Mouse (Mus musculus): Measurements from ENCODE around the gene Abcc4. TPM values are rescaled to one million over a fixed set of nuclear protein-coding genes. Genes with fewer than 3 reads are reported as not detected.

The Abcc4 gene
- polyA plus RNA-seq, 1 experiment = 0.96 TPM

DNA sequence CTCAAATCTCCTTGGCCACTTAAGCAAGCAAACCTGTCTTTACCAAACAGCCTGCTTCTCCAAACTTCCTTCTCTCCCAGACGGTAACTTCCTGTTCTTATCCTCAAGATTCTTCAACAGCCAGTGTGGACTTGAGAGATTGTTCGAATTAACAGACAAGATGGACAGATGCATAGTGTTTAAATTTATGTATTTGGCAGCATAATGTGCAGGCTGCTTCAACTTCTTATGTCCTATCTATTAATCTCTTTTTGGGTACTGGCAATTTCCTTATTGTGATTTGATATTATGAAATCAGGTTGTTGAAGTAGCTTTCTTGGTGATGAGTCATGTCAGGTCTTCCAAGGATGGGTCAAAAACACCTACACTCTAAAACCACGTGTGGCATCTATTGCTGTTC is 229.7 kb downstream of the Abcc4 start:
- peaks cover 6% of the 10 kb centered on the region for H3K4me1 ChIP-seq (ENCODE audit: control insufficient read depth, insufficient read depth, low read length)
- H3K36me3 ChIP-seq (ENCODE audit: control insufficient read depth, insufficient read depth, low read length) = no peaks in the 10 kb centered on the region
- no peak overlapping the region for H3K27ac ChIP-seq (ENCODE audit: control insufficient read depth, insufficient read depth, low read depth, low read length)
- no peak for TF ChIP-seq POLR2A (IDR thresholded peaks at IDR 0.05; ENCODE audit: control insufficient read depth, low read depth, low read length)
- no peak for TF ChIP-seq CTCF (IDR thresholded peaks at IDR 0.05; ENCODE audit: control insufficient read depth, insufficient read depth, insufficient replicate concordance, low read depth, low read length)
- H3K4me3 ChIP-seq (ENCODE audit: control insufficient read depth, low read depth, low read length) = no peak overlapping the region
- H3K27me3 ChIP-seq (ENCODE audit: control insufficient read depth, insufficient read depth, low read length) = no peaks in the 10 kb centered on the region

DNA sequence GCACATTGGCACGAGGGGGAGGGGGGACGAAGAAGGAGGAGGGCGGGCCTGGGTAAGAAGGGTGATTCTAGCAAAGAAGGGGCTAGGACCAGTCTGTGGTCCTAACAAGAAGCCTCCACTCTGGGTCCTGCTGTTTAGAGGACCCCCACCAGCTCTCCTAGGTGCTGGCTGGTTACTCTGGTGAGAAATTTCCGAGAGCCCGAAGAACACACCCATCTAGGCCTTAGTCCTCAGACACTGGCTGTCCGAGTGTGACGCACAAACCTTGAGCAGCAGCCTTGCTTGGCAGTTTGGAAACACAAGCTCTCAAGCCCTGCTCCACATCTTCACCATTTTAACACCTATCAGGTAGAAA is 230.9 kb downstream of the Abcc4 start:
- H3K27me3 ChIP-seq (ENCODE audit: control insufficient read depth, insufficient read depth, low read length) = no peaks in the 10 kb centered on the region
- no peak overlapping the region for H3K27ac ChIP-seq (ENCODE audit: control insufficient read depth, insufficient read depth, low read depth, low read length)
- H3K4me3 ChIP-seq (ENCODE audit: control insufficient read depth, low read depth, low read length) = no peak overlapping the region
- no peak for TF ChIP-seq POLR2A (IDR thresholded peaks at IDR 0.05; ENCODE audit: control insufficient read depth, low read depth, low read length)
- H3K36me3 ChIP-seq (ENCODE audit: control insufficient read depth, insufficient read depth, low read length) = no peaks in the 10 kb centered on the region
- H3K4me1 ChIP-seq (ENCODE audit: control insufficient read depth, insufficient read depth, low read length) = peaks cover 6% of the 10 kb centered on the region

DNA sequence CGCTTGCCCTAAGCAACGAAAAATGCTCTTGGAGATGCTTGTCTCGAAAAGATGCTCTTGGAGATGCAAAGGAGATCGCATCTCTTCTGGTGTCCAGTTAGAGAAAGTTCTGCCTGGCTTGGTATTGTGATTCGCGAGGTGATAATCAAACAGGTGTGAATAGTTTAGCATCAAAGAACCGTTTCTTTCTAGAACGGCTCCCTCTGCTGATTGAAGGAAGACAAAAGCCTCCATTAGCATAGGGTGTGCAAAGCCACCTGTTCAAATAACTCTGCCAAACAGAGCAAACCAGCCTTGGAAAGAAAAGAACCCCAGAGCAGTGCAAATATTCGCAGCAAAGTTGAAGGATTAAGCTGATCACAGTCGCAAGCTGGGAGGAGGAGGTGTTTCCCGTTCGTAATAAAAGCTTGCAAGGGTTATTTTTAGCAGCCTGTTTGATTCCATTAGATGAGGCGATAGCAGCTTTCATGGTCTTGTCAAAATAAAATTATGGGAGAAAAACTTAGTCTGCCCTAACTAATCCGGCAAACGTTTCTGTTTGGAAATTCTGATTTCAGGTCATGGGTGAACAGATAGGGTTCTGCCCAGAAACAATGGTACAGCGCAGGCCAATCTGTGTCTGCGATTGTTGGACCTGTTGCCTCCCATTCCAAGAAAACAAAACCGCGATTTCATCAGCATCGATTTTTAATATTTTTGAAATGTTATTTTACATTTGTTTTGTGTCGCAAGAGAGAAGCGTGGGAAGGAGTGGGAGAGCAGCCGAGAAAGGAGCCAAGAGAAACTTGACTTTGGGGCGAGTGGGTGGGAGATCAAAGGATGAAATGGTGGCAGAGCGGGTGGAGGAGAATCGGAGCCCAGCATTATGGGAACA is 231.6 kb downstream of the Abcc4 start:
- no peak overlapping the region for H3K27ac ChIP-seq (ENCODE audit: control insufficient read depth, insufficient read depth, low read depth, low read length)
- H3K4me1 ChIP-seq (ENCODE audit: control insufficient read depth, insufficient read depth, low read length) = peaks cover 6% of the 10 kb centered on the region
- H3K4me3 ChIP-seq (ENCODE audit: control insufficient read depth, low read depth, low read length) = no peak overlapping the region
- H3K27me3 ChIP-seq (ENCODE audit: control insufficient read depth, insufficient read depth, low read length) = no peaks in the 10 kb centered on the region
- TF ChIP-seq CTCF (IDR thresholded peaks at IDR 0.05; ENCODE audit: control insufficient read depth, insufficient read depth, insufficient replicate concordance, low read depth, low read length) (no peak), POLR2A (IDR thresholded peaks at IDR 0.05; ENCODE audit: control insufficient read depth, low read depth, low read length) (no peak)
- no peaks in the 10 kb centered on the region for H3K36me3 ChIP-seq (ENCODE audit: control insufficient read depth, insufficient read depth, low read length)

DNA sequence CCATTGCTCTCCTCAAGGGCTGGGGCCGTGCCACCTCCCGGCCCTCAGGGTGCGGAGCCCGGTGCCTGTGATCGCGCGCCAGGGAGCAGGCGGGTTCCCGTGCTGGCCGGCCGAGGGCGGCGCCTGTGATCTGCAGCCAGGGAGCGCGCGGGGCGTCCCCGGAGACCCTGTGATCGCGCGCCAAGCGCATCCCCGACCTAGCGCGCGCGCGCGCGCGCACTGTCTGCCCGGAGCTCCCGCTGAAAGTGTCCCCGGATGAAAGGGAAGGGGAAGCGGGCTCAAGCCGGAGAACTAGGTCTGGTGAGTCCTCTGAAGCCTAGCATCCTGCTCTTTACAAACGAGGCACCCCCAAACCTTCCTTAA is 232.2 kb downstream of the Abcc4 start:
- Histone ChIP-seq H3K4me1 (ENCODE audit: control insufficient read depth, insufficient read depth, low read length) (peaks cover 6% of the 10 kb centered on the region), H3K36me3 (ENCODE audit: control insufficient read depth, insufficient read depth, low read length) (no peaks in the 10 kb centered on the region), H3K27me3 (ENCODE audit: control insufficient read depth, insufficient read depth, low read length) (no peaks in the 10 kb centered on the region), H3K27ac (ENCODE audit: control insufficient read depth, insufficient read depth, low read depth, low read length) (no peak overlapping the region), H3K4me3 (ENCODE audit: control insufficient read depth, low read depth, low read length) (peak overlapping the region; percentile 13)
- TF ChIP-seq CTCF (IDR thresholded peaks at IDR 0.05; ENCODE audit: control insufficient read depth, insufficient read depth, insufficient replicate concordance, low read depth, low read length) = no peak
- TF ChIP-seq POLR2A (IDR thresholded peaks at IDR 0.05; ENCODE audit: control insufficient read depth, low read depth, low read length) = no peak

DNA sequence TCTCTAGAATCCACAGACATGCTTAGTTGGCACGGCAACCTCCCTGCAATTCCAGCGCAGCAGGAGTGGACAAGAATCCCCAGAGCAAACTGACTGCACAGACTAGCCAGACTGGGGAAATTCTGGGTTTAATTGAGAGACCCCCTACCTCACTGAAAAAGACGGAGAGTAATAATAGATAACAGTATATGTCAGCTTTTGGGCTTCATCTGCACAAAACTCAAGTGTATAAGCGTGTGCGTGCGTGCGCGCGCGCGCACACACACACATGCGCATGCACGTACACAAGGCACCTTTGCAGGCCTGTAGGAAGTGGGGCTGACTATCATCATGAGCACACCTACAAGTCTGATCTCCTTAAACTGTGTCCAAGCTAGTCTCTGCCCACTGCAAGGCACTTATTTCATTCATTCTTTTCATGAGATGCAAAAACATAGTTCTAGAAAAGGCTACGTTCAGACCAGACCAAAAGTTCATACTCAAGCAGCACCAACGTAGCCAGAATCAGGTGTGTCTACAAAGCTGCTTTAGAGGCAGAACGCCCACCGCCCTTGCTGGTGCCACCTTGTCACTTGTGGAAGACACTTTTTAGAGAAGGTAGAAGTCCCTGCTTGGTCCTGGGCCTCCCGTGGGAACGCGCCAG is 232.7 kb downstream of the Abcc4 start:
- Histone ChIP-seq H3K27ac (ENCODE audit: control insufficient read depth, insufficient read depth, low read depth, low read length) (no peak overlapping the region), H3K4me3 (ENCODE audit: control insufficient read depth, low read depth, low read length) (peak overlapping the region; percentile 13; the same call in 1 of the 2 replicates), H3K36me3 (ENCODE audit: control insufficient read depth, insufficient read depth, low read length) (no peaks in the 10 kb centered on the region), H3K4me1 (ENCODE audit: control insufficient read depth, insufficient read depth, low read length) (peaks cover 6% of the 10 kb centered on the region), H3K27me3 (ENCODE audit: control insufficient read depth, insufficient read depth, low read length) (no peaks in the 10 kb centered on the region)
- TF ChIP-seq POLR2A (IDR thresholded peaks at IDR 0.05; ENCODE audit: control insufficient read depth, low read depth, low read length) (no peak), CTCF (IDR thresholded peaks at IDR 0.05; ENCODE audit: control insufficient read depth, insufficient read depth, insufficient replicate concordance, low read depth, low read length) (no peak)

DNA sequence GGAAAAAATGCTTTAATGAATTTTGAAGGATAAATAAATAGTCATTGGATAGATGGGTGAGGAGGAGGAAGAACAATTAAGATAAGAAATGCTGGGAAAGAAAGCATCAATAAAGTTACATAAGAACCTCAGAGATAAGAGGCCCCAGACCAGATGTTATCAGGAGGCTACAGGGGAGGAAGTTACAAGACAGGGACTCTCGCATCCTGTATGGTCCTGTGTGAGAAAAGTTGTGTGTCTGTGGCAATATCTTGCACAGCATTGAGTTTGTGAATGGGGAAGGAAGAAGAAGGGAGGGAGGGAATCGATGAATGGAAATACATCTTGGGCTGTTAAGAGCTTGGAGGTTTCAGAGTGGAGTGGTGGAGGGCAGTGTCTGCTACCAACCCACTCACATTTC is 240.7 kb downstream of the Abcc4 start:
- TF ChIP-seq CTCF (IDR thresholded peaks at IDR 0.05; ENCODE audit: control insufficient read depth, insufficient read depth, insufficient replicate concordance, low read depth, low read length) (no peak), POLR2A (IDR thresholded peaks at IDR 0.05; ENCODE audit: control insufficient read depth, low read depth, low read length) (no peak)
- Histone ChIP-seq H3K4me3 (ENCODE audit: control insufficient read depth, low read depth, low read length) (no peak overlapping the region), H3K27me3 (ENCODE audit: control insufficient read depth, insufficient read depth, low read length) (no peaks in the 10 kb centered on the region), H3K4me1 (ENCODE audit: control insufficient read depth, insufficient read depth, low read length) (no peaks in the 10 kb centered on the region), H3K27ac (ENCODE audit: control insufficient read depth, insufficient read depth, low read depth, low read length) (no peak overlapping the region), H3K36me3 (ENCODE audit: control insufficient read depth, insufficient read depth, low read length) (no peaks in the 10 kb centered on the region)

DNA sequence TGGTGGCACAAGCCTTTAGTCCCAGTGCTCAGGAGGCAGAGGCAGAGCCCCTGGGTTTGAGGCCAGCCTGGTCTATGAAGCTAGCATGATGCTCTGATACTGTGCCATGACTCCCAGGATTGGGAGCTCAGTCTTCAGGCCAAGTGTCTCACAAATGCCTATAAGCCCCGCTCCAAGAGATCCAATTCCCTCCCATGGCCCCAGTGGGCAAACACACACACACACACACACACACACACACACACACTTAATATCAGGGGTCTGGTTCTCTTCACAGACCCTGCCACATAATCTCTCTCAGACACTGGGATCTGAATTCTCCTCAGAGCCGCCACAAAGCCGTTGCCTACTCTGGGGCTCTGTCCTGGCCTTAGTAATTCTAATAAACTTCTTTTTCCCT is 241.6 kb downstream of the Abcc4 start:
- no peak overlapping the region for H3K27ac ChIP-seq (ENCODE audit: control insufficient read depth, insufficient read depth, low read depth, low read length)
- no peaks in the 10 kb centered on the region for H3K27me3 ChIP-seq (ENCODE audit: control insufficient read depth, insufficient read depth, low read length)
- TF ChIP-seq CTCF (IDR thresholded peaks at IDR 0.05; ENCODE audit: control insufficient read depth, insufficient read depth, insufficient replicate concordance, low read depth, low read length) = no peak
- TF ChIP-seq POLR2A (IDR thresholded peaks at IDR 0.05; ENCODE audit: control insufficient read depth, low read depth, low read length) = no peak
- H3K4me1 ChIP-seq (ENCODE audit: control insufficient read depth, insufficient read depth, low read length) = no peaks in the 10 kb centered on the region
- no peaks in the 10 kb centered on the region for H3K36me3 ChIP-seq (ENCODE audit: control insufficient read depth, insufficient read depth, low read length)
- no peak overlapping the region for H3K4me3 ChIP-seq (ENCODE audit: control insufficient read depth, low read depth, low read length)

Measured in testis, adult 2 months (tissue).